Mouse (Mus musculus): ENCODE results near the gene Plcb3. TPM values are rescaled to one million over a fixed set of nuclear protein-coding genes. Genes with fewer than 3 reads are reported as not detected.

The Plcb3 gene
- total RNA-seq, 2 experiments from 2014 or later: 13.4 to 13.6 TPM

GRCm38 (mm10) chr19:6974211-6975205 lies 1.8 kb downstream of the Plcb3 start, which contains the start of gene Ppp1r14b:
Gene Ppp1r14b, plus strand, starts transcription at chr19:6974968.
- intact Hi-C loops (cut with DNase I): loop anchor here (5.0 kb wide), 2 partner anchors 32 to 52 kb away; partner anchors contain the start of genes Bad, Esrra and Gpr137
- peak; percentile 73 to 75 for DNase-seq (ENCODE audit: low spot score in 2 of 2)

- no peak for DNase-seq (ENCODE audit: low spot score in 2 of 2)
- intact Hi-C loops (cut with DNase I): no loop called here
Measured at GRCm38 (mm10) chr19:6973581-6974190, 2.6 kb downstream of the Plcb3 start.

- intact Hi-C loops (cut with DNase I): no loop called here
- no peak for DNase-seq (ENCODE audit: low spot score in 2 of 2)
Measured at GRCm38 (mm10) chr19:6972247-6972917, 3.9 kb downstream of the Plcb3 start.

GRCm38 (mm10) chr19:6971644-6972043 lies 4.6 kb downstream of the Plcb3 start:
- DNase-seq (ENCODE audit: low spot score in 2 of 2): no peak
- intact Hi-C loops (cut with DNase I): no loop called here

- DNase-seq (ENCODE audit: low spot score in 2 of 2): no peak
- intact Hi-C loops (cut with DNase I): no loop called here
Measured at GRCm38 (mm10) chr19:6970460-6971085, 5.7 kb downstream of the Plcb3 start.

GRCm38 (mm10) chr19:6969665-6970381 lies 6.4 kb downstream of the Plcb3 start:
- intact Hi-C loops (cut with DNase I): no loop called here
- peak in 1 of 2 experiments; percentile 29 for DNase-seq (ENCODE audit: low spot score in 2 of 2)

- intact Hi-C loops (cut with DNase I): no loop called here
- DNase-seq (ENCODE audit: low spot score in 2 of 2): no peak
Measured at GRCm38 (mm10) chr19:6969291-6969664, 7.0 kb downstream of the Plcb3 start.

- intact Hi-C loops (cut with DNase I): no loop called here
- DNase-seq (ENCODE audit: low spot score in 2 of 2): no peak
Measured at GRCm38 (mm10) chr19:6968491-6969271, 7.6 kb downstream of the Plcb3 start.

- intact Hi-C loops (cut with DNase I): no loop called here
- no peak for DNase-seq (ENCODE audit: low spot score in 2 of 2)
Measured at GRCm38 (mm10) chr19:6956461-6956860, 19.8 kb downstream of the Plcb3 start.

GRCm38 (mm10) chr19:6955424-6955823 lies 20.8 kb downstream of the Plcb3 start:
- no peak for DNase-seq (ENCODE audit: low spot score in 2 of 2)
- intact Hi-C loops (cut with DNase I): no loop called here

- no peak for DNase-seq (ENCODE audit: low spot score in 2 of 2)
- intact Hi-C loops (cut with DNase I): no loop called here
Measured at GRCm38 (mm10) chr19:6954046-6954445, 22.2 kb downstream of the Plcb3 start.

GRCm38 (mm10) chr19:6952712-6953037 lies 23.6 kb downstream of the Plcb3 start:
- intact Hi-C loops (cut with DNase I): no loop called here
- DNase-seq (ENCODE audit: low spot score in 2 of 2): no peak

- peak; percentile 69 to 71 for DNase-seq (ENCODE audit: low spot score in 2 of 2)
- intact Hi-C loops (cut with DNase I): no loop called here
Measured at GRCm38 (mm10) chr19:6951994-6952711, 24.1 kb downstream of the Plcb3 start.

- peak; percentile 90 to 91 for DNase-seq (ENCODE audit: low spot score in 2 of 2)
- intact Hi-C loops (cut with DNase I): no loop called here
Measured at GRCm38 (mm10) chr19:6951381-6951968, 24.8 kb downstream of the Plcb3 start.

- DNase-seq (ENCODE audit: low spot score in 2 of 2): peak in 1 of 2 experiments; percentile 50
- intact Hi-C loops (cut with DNase I): no loop called here
Measured at GRCm38 (mm10) chr19:6950613-6951153, 25.6 kb downstream of the Plcb3 start.

GRCm38 (mm10) chr19:6949951-6950350 lies 26.3 kb downstream of the Plcb3 start:
- intact Hi-C loops (cut with DNase I): no loop called here
- DNase-seq (ENCODE audit: low spot score in 2 of 2): no peak

GRCm38 (mm10) chr19:6949532-6949931 lies 26.7 kb downstream of the Plcb3 start:
- intact Hi-C loops (cut with DNase I): no loop called here
- no peak for DNase-seq (ENCODE audit: low spot score in 2 of 2)
